Mouse (Mus musculus) midbrain, embryonic 10.5 days (tissue): ENCODE measurements around the gene Ctnnal1. TPM values are rescaled to one million over a fixed set of nuclear protein-coding genes. Genes with fewer than 3 reads are reported as not detected.
"Not testable (repeated sequence)": the region's sequence is repeated elsewhere in the genome, so short reads cannot be mapped to it uniquely, and the experiment has no call there.

Experiments
- DNase-seq: peaks from one replicate; pipeline ENCODE4 v3.0.0-alpha.2; 2017; ENCODE audit warnings: low spot score
- H3K27ac ChIP-seq: fragments of 300-500 bp; sonication (generic); replicated peaks from 2 replicates; pipeline ENCODE4 v1.5.1; 2016; ENCODE audit warnings: mild to moderate bottlenecking
- H3K27me3 ChIP-seq: fragments of 300-500 bp; sonication (generic); 2 replicates; pipeline ENCODE4 v1.6.1; 2016; ENCODE audit warnings: low read depth, mild to moderate bottlenecking; ENCODE audit not compliant: poor library complexity, severe bottlenecking
- H3K36me3 ChIP-seq: fragments of 300-500 bp; sonication (generic); 2 replicates; pipeline ENCODE4 v1.6.1; 2016; ENCODE audit warnings: mild to moderate bottlenecking, moderate library complexity
- H3K4me1 ChIP-seq: fragments of 300-500 bp; sonication (generic); 2 replicates; pipeline ENCODE4 v1.6.1; 2016
- H3K4me3 ChIP-seq: fragments of 300-500 bp; sonication (generic); 2 replicates; pipeline ENCODE4 v1.5.1; 2016; ENCODE audit warnings: mild to moderate bottlenecking, moderate library complexity
- H3K9me3 ChIP-seq: fragments of 300-500 bp; sonication (generic); replicated peaks from 2 replicates; pipeline ENCODE4 v1.6.1; 2016; ENCODE audit warnings: mild to moderate bottlenecking
- WGBS: fragments of 180-500 bp; shearing (Covaris S2); methylation state at CpG from one replicate; pipeline ENCODE4 v1.1.7; 2016; 5-methylcytosine and 5-hydroxymethylcytosine counted together
- polyA plus RNA-seq: library from polyadenylated mRNA; unstranded; fragments of >200 nt; fragmentation: Nextera tagmentation; extraction: Ambion mirVana; gene quantifications from 2 replicates; pipeline ENCODE4 v1.2.1, GENCODE M21; 2016

Gene Ctnnal1
- polyA plus RNA-seq, 1 experiment from 2014 or later = 29.6 TPM

GRCm38 (mm10) chr4:56888483-56888882 lies 23.5 kb upstream of the Ctnnal1 start:
- 94% methylated on average over 5 of the region's 5 CpGs for WGBS
- DNase-seq = no peak
- Histone ChIP-seq H3K9me3 (no peaks in the 10 kb centered on the region), H3K27ac (no peak overlapping the region), H3K4me3 (no peak overlapping the region), H3K27me3 (no peaks in the 10 kb centered on the region), H3K4me1 (no peaks in the 10 kb centered on the region), H3K36me3 (peaks cover 73% of the 10 kb centered on the region)

GRCm38 (mm10) chr4:56886286-56886979 lies 21.4 kb upstream of the Ctnnal1 start:
- Histone ChIP-seq H3K4me3 (no peak overlapping the region), H3K9me3 (no peaks in the 10 kb centered on the region), H3K27ac (no peak overlapping the region), H3K36me3 (peaks cover 87% of the 10 kb centered on the region), H3K4me1 (no peaks in the 10 kb centered on the region), H3K27me3 (no peaks in the 10 kb centered on the region)
- DNase-seq = no peak
- WGBS = 94% methylated on average over 6 of the region's 6 CpGs

GRCm38 (mm10) chr4:56880036-56880703 lies 15.2 kb upstream of the Ctnnal1 start:
- Histone ChIP-seq H3K4me1 (no peaks in the 10 kb centered on the region), H3K36me3 (peaks cover 77% of the 10 kb centered on the region), H3K27me3 (no peaks in the 10 kb centered on the region), H3K27ac (no peak overlapping the region), H3K4me3 (no peak overlapping the region), H3K9me3 (no peaks in the 10 kb centered on the region)
- DNase-seq = no peak
- WGBS = 90% methylated on average over 11 of the region's 11 CpGs

GRCm38 (mm10) chr4:56878971-56879370 lies 14.0 kb upstream of the Ctnnal1 start:
- no peak overlapping the region for H3K27ac ChIP-seq
- H3K4me3 ChIP-seq = no peak overlapping the region
- peaks cover 75% of the 10 kb centered on the region for H3K36me3 ChIP-seq
- DNase-seq = no peak
- no peaks in the 10 kb centered on the region for H3K27me3 ChIP-seq
- no peaks in the 10 kb centered on the region for H3K4me1 ChIP-seq
- no peaks in the 10 kb centered on the region for H3K9me3 ChIP-seq
- 96% methylated on average over 7 of the region's 7 CpGs for WGBS

- H3K4me1 ChIP-seq = not testable (repeated sequence)
Measured at GRCm38 (mm10) chr4:56870541-56870940, 5.6 kb upstream of the Ctnnal1 start.

GRCm38 (mm10) chr4:56867761-56868160 lies 2.8 kb upstream of the Ctnnal1 start:
- no peak overlapping the region for H3K4me3 ChIP-seq
- no peak for DNase-seq
- WGBS = 79% methylated on average over 5 of the region's 5 CpGs
- H3K27ac ChIP-seq = no peak overlapping the region
- peaks cover 19% of the 10 kb centered on the region for H3K36me3 ChIP-seq
- no peaks in the 10 kb centered on the region for H3K27me3 ChIP-seq
- H3K9me3 ChIP-seq = no peaks in the 10 kb centered on the region
- H3K4me1 ChIP-seq = peaks cover 27% of the 10 kb centered on the region

More at GRCm38 (mm10) chr4:56870541-56870940, 5.6 kb upstream of the Ctnnal1 start:
- not testable (repeated sequence) for H3K9me3 ChIP-seq, H3K4me3 ChIP-seq, H3K27me3 ChIP-seq, H3K27ac ChIP-seq, DNase-seq
- peaks cover 39% of the 10 kb centered on the region for H3K36me3 ChIP-seq
- WGBS = 95% methylated on average over 11 of the region's 11 CpGs

GRCm38 (mm10) chr4:56865971-56866370 lies 983 bp upstream of the Ctnnal1 start:
- H3K36me3 ChIP-seq = peaks cover 5% of the 10 kb centered on the region
- no peaks in the 10 kb centered on the region for H3K27me3 ChIP-seq
- WGBS = 46% methylated on average over 4 of the region's 4 CpGs
- DNase-seq = no peak
- H3K4me1 ChIP-seq = peaks cover 27% of the 10 kb centered on the region
- no peak overlapping the region for H3K27ac ChIP-seq
- no peaks in the 10 kb centered on the region for H3K9me3 ChIP-seq
- H3K4me3 ChIP-seq = no peak overlapping the region

GRCm38 (mm10) chr4:56864417-56865001 lies 479 bp downstream of the Ctnnal1 start:
- Histone ChIP-seq H3K9me3 (no peaks in the 10 kb centered on the region), H3K4me3 (peak overlapping the region; percentile 94), H3K36me3 (no peaks in the 10 kb centered on the region), H3K27me3 (no peaks in the 10 kb centered on the region), H3K27ac (peak overlapping the region; percentile 91), H3K4me1 (peaks cover 27% of the 10 kb centered on the region)
- DNase-seq = peak; percentile 62
- WGBS = under 1% methylated on average over 49 of the region's 49 CpGs

GRCm38 (mm10) chr4:56864016-56864415 lies 972 bp downstream of the Ctnnal1 start:
- Histone ChIP-seq H3K36me3 (no peaks in the 10 kb centered on the region), H3K27me3 (no peaks in the 10 kb centered on the region), H3K4me3 (peak overlapping the region; percentile 94), H3K4me1 (peaks cover 27% of the 10 kb centered on the region), H3K27ac (peak overlapping the region; percentile 91), H3K9me3 (no peaks in the 10 kb centered on the region)
- DNase-seq = no peak
- 66% methylated on average over 4 of the region's 4 CpGs for WGBS

- WGBS = 95% methylated on average over 4 of the region's 4 CpGs
- Histone ChIP-seq H3K9me3 (no peaks in the 10 kb centered on the region), H3K4me1 (peaks cover 27% of the 10 kb centered on the region), H3K27ac (no peak overlapping the region), H3K4me3 (no peak overlapping the region), H3K36me3 (no peaks in the 10 kb centered on the region), H3K27me3 (no peaks in the 10 kb centered on the region)
- DNase-seq = no peak
Measured at GRCm38 (mm10) chr4:56861551-56861950, 3.4 kb downstream of the Ctnnal1 start.

GRCm38 (mm10) chr4:56858733-56859132 lies 6.3 kb downstream of the Ctnnal1 start:
- Histone ChIP-seq H3K4me3 (no peak overlapping the region), H3K36me3 (no peaks in the 10 kb centered on the region), H3K27me3 (no peaks in the 10 kb centered on the region), H3K27ac (no peak overlapping the region), H3K4me1 (peaks cover 9% of the 10 kb centered on the region), H3K9me3 (no peaks in the 10 kb centered on the region)
- no peak for DNase-seq
- 82% methylated on average over 9 of the region's 9 CpGs for whole genome bisulfite sequencing

GRCm38 (mm10) chr4:56856371-56856949 lies 8.5 kb downstream of the Ctnnal1 start:
- WGBS = 91% methylated on average over 8 of the region's 8 CpGs
- no peak overlapping the region for H3K4me3 ChIP-seq
- no peaks in the 10 kb centered on the region for H3K27me3 ChIP-seq

GRCm38 (mm10) chr4:56855935-56856334 lies 9.1 kb downstream of the Ctnnal1 start:
- peaks cover 10% of the 10 kb centered on the region for H3K4me1 ChIP-seq
- no peak overlapping the region for H3K27ac ChIP-seq
- no peak overlapping the region for H3K4me3 ChIP-seq
- DNase-seq = no peak
- no peaks in the 10 kb centered on the region for H3K36me3 ChIP-seq
- H3K9me3 ChIP-seq = no peaks in the 10 kb centered on the region
- no peaks in the 10 kb centered on the region for H3K27me3 ChIP-seq
- 95% methylated on average over 5 of the region's 5 CpGs for WGBS

More at GRCm38 (mm10) chr4:56856371-56856949, 8.5 kb downstream of the Ctnnal1 start:
- Histone ChIP-seq H3K9me3 (no peaks in the 10 kb centered on the region), H3K36me3 (no peaks in the 10 kb centered on the region), H3K4me1 (peaks cover 6% of the 10 kb centered on the region; the same call in 1 of the 2 replicates), H3K27ac (no peak overlapping the region)
- DNase-seq = no peak
